Mouse (Mus musculus) bone marrow, adult 2 months (tissue): ENCODE results near the gene ccdc198.

Source experiments
- CTCF ChIP-seq: fragments of 200-500 bp; IDR thresholded peaks from 2 replicates; pipeline ENCODE4 v1.5.1; 2011; ENCODE audit warnings: low read length, control low read depth; ENCODE audit not compliant: control insufficient read depth, insufficient read depth
- POLR2A ChIP-seq: fragments of 200-500 bp; IDR thresholded peaks from 2 replicates; pipeline ENCODE4 v1.6.1; 2011; ENCODE audit warnings: low read depth, mild to moderate bottlenecking, control low read depth, low read length, borderline replicate concordance; ENCODE audit not compliant: control insufficient read depth

- no peak for TF ChIP-seq CTCF
- no peak for TF ChIP-seq POLR2A
Measured at GRCm38 (mm10) chr14:49171286-49171685, 74.0 kb downstream of the ccdc198 start.
